Mouse (Mus musculus): ENCODE results near the gene Zbtb41.
A peak's percentile ranks its signal among the peaks of the same experiment; 100 is the strongest.

Gene Zbtb41

DNA sequence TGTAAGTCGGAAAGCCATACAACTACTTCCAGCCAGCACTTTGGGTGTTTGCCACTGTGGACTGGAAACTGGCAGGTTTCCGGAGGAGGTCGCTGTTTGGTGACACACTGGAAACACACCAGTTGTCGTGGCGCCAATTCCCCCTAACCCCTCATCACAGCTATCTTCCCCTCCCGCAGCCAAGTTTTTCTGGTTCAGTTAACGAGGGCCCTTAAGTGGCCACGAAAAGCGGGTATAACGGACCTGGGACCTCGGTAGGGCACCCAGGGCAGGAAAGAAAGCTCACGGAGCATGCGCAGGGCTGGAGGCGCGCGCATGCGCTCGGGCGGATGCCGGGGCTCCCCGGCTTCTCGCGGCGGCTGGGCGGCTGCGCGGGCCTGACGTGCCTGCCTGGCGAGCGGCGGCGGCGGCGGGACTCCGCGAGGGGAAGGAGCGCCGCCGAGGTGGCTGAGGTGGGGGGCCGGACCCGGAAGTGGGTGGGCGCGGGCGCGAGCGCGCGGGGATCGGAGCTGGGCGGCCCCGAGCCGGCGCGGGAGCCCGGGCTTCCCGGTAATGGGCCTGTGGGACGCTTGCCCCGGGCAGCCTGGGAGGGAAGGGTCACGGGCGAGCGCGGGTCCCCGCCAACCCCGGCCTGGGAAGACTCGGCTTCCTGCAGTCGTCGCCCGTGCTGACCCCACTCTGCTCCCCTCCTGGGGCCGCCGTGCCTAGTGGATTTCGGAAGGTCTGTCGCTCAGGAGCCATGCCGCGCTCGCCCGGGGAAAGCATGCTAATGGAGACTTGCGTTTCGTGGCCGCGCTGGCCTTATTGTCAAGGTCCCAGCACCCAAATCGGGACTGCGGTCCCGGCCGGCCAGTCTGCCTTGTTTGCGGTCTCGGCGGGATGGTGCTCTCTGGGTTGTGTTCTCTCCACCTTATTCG, at the start of gene Zbtb41:
Zbtb41 (plus strand) TSS at position 414 of the 917 bp plus-strand sequence.
- no peaks in the 10 kb centered on the region; the same call in 1 of the 2 replicates for H3K27me3 ChIP-seq (ENCODE audit: insufficient read depth, low read length)
- no peaks in the 10 kb centered on the region for H3K9me3 ChIP-seq (ENCODE audit: low read length)
- peaks cover 47% of the 10 kb centered on the region for H3K4me1 ChIP-seq (replicated peaks; ENCODE audit: low read depth, low read length)
- TF ChIP-seq NANOG (IDR thresholded peaks at IDR 0.05; ENCODE audit: borderline replicate concordance, low read length) (no peak), POU5F1 (IDR thresholded peaks at IDR 0.05; ENCODE audit: borderline replicate concordance, low read length) (no peak), CTCF (conservative IDR thresholded peaks at IDR 0.05; ENCODE audit: low read length) (peak; percentile 34)
- peaks cover 28% of the 10 kb centered on the region for H3K36me3 ChIP-seq (ENCODE audit: insufficient read depth, low read length)
- H3K4me3 ChIP-seq (replicated peaks; ENCODE audit: low read length): peak within 1 kb of the TSS; percentile 94

- Histone ChIP-seq H3K4me1 (replicated peaks; ENCODE audit: low read depth, low read length) (peaks cover 14% of the 10 kb centered on the region), H3K9me3 (ENCODE audit: low read length) (no peaks in the 10 kb centered on the region), H3K36me3 (ENCODE audit: insufficient read depth, low read length) (no peaks in the 10 kb centered on the region), H3K27me3 (ENCODE audit: insufficient read depth, low read length) (no peaks in the 10 kb centered on the region), H3K4me3 (replicated peaks; ENCODE audit: low read length) (no peak overlapping the region)
- TF ChIP-seq NANOG (IDR thresholded peaks at IDR 0.05; ENCODE audit: borderline replicate concordance, low read length) (no peak), CTCF (conservative IDR thresholded peaks at IDR 0.05; ENCODE audit: low read length) (no peak), POU5F1 (IDR thresholded peaks at IDR 0.05; ENCODE audit: borderline replicate concordance, low read length) (no peak)
These were observed 46.2 kb upstream of the Zbtb41 start for GRCm38 (mm10) chr1:139375900-139376299.

DNA sequence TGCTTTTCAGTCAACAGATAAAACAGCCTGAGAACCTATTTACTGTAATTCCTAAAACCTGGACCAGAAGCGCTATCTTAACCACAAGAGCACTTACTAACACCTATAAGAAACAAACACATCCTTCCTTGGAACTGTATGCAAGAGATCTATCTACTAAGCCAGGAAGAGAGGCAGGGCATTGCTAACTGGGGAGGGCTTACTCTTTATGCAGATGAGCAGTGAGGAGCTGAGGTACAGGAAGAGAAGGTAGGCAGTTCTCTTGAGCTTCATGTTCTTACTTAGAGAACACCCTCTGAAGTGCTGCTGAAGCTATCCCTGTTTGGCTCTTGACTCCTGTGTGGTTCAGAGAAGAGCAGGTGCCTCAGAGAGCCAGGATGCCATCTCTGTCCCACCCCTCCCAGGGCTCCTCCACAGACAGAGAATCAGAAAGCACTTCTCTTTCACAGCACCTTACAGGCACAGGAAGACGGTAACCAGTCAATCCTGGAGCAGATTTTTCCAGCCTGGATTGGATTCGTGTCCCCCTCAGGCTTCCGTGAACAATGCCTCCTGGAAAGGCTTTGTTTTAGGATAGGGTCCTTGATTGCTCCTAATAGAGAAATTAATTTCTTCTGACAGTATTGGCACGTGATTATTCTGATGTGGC, 45.3 kb upstream of the Zbtb41 start, which contains the start of gene Crb1:
Crb1 (minus strand) TSS at position 463 of the 649 bp plus-strand sequence.
- no peaks in the 10 kb centered on the region for H3K9me3 ChIP-seq (ENCODE audit: low read length)
- peaks cover 14% of the 10 kb centered on the region for H3K4me1 ChIP-seq (replicated peaks; ENCODE audit: low read depth, low read length)
- no peaks in the 10 kb centered on the region for H3K27me3 ChIP-seq (ENCODE audit: insufficient read depth, low read length)
- TF ChIP-seq CTCF (conservative IDR thresholded peaks at IDR 0.05; ENCODE audit: low read length): no peak
- H3K36me3 ChIP-seq (ENCODE audit: insufficient read depth, low read length): no peaks in the 10 kb centered on the region
- H3K4me3 ChIP-seq (replicated peaks; ENCODE audit: low read length): no peak within 1 kb of the TSS

DNA sequence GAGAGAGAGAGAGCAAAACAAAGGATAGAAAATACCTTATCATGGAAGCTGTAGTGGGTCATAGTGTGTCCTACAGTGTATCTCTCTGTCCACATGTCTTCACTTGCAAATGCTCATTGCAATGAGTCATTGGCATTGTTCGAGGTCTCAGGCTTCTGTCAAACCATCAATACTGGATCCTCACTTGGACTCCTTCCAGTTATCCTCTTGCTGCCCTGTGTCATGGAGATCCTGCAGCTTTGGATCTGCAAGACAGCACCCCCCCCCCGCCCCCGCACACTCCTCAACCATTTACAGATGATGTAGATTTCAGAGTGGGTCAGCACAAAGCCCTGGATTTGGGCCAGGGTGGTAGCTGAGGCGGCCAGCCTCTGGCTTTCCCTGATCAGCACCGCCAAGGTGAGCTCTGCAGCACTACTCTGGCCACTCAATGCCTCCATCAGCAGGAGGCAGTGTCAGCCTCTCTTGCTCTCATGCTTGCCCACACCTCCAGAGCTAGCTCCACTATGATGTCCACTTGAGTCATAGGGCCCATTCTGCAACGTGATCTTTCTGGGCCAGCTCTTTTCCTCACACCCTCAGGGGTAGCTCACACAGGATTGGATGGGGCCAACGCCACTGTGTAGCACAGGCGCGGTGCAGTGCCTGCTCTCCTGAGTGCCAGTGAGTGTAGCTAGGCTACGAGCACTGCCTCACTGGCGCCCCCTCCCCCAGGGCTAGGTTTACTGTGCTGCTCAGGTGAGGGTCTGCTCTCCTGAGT, 43.0 kb upstream of the Zbtb41 start:
- Histone ChIP-seq H3K4me1 (replicated peaks; ENCODE audit: low read depth, low read length) (peaks cover 14% of the 10 kb centered on the region), H3K36me3 (ENCODE audit: insufficient read depth, low read length) (no peaks in the 10 kb centered on the region), H3K9me3 (ENCODE audit: low read length) (no peaks in the 10 kb centered on the region), H3K4me3 (replicated peaks; ENCODE audit: low read length) (peak overlapping the region; percentile 56), H3K27me3 (ENCODE audit: insufficient read depth, low read length) (no peaks in the 10 kb centered on the region)
- no peak for TF ChIP-seq POU5F1 (IDR thresholded peaks at IDR 0.05; ENCODE audit: borderline replicate concordance, low read length)
- 0 out of 2 replicates have a peak, but pooled peaks have one; percentile 8 for TF ChIP-seq CTCF (conservative IDR thresholded peaks at IDR 0.05; ENCODE audit: low read length)

DNA sequence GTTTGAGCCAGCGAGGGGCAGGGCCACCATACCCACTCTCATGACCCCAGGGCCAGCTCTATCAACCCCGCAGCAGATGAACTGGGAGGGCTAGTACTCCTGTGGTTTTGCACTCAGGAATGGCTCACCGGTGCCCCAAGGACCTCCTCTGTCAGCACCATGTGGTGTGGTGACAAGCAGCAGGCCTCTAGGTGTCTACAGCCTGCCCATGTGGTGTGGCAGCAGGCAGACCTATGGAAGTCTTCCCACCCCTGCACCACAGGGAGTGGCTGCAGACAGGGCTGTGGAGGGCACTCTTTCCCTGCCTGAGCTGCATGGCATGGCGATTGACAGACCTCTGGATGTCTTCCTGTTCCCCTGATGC, 42.5 kb upstream of the Zbtb41 start:
- peaks cover 14% of the 10 kb centered on the region for H3K4me1 ChIP-seq (replicated peaks; ENCODE audit: low read depth, low read length)
- H3K36me3 ChIP-seq (ENCODE audit: insufficient read depth, low read length): no peaks in the 10 kb centered on the region
- no peaks in the 10 kb centered on the region for H3K27me3 ChIP-seq (ENCODE audit: insufficient read depth, low read length)
- H3K9me3 ChIP-seq (ENCODE audit: low read length): no peaks in the 10 kb centered on the region
- H3K4me3 ChIP-seq (replicated peaks; ENCODE audit: low read length): peak overlapping the region; percentile 56
- no peak for TF ChIP-seq NANOG (IDR thresholded peaks at IDR 0.05; ENCODE audit: borderline replicate concordance, low read length)
- no peak for TF ChIP-seq POU5F1 (IDR thresholded peaks at IDR 0.05; ENCODE audit: borderline replicate concordance, low read length)
- no peak for TF ChIP-seq CTCF (conservative IDR thresholded peaks at IDR 0.05; ENCODE audit: low read length)

DNA sequence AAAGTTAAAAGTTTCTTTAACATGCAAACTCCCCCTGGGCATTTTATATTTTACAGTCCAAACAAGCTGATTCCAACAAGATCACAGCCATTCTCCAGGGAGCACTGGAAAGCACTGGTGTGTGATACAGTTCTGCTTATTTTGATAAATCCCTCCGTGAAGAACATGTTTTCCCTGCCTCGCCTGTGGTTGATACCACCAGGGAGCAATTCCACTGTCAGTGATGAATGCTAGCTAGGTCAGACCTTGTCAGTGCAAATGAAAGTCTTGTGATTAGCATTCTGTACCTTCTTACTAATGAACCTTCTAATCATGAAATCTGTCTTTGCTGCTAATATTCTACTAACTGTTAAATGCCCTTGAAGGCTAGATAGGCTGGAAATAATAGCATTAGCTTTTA, 30.3 kb upstream of the Zbtb41 start:
- H3K9me3 ChIP-seq (ENCODE audit: low read length): no peaks in the 10 kb centered on the region
- H3K4me3 ChIP-seq (replicated peaks; ENCODE audit: low read length): no peak overlapping the region
- TF ChIP-seq POU5F1 (IDR thresholded peaks at IDR 0.05; ENCODE audit: borderline replicate concordance, low read length) (no peak), NANOG (IDR thresholded peaks at IDR 0.05; ENCODE audit: borderline replicate concordance, low read length) (no peak), CTCF (conservative IDR thresholded peaks at IDR 0.05; ENCODE audit: low read length) (no peak)
- peaks cover 4% of the 10 kb centered on the region; the same call in 1 of the 2 replicates for H3K4me1 ChIP-seq (replicated peaks; ENCODE audit: low read depth, low read length)
- no peaks in the 10 kb centered on the region; the same call in 1 of the 2 replicates for H3K27me3 ChIP-seq (ENCODE audit: insufficient read depth, low read length)
- H3K36me3 ChIP-seq (ENCODE audit: insufficient read depth, low read length): no peaks in the 10 kb centered on the region

GRCm38 (mm10) chr1:139396589-139396988, 25.5 kb upstream of the Zbtb41 start:
- TF ChIP-seq CTCF (conservative IDR thresholded peaks at IDR 0.05; ENCODE audit: low read length) (no peak), POU5F1 (IDR thresholded peaks at IDR 0.05; ENCODE audit: borderline replicate concordance, low read length) (no peak), NANOG (IDR thresholded peaks at IDR 0.05; ENCODE audit: borderline replicate concordance, low read length) (no peak)
- H3K27me3 ChIP-seq (ENCODE audit: insufficient read depth, low read length): no peaks in the 10 kb centered on the region; the same call in 1 of the 2 replicates
- H3K4me1 ChIP-seq (replicated peaks; ENCODE audit: low read depth, low read length): peaks cover 2% of the 10 kb centered on the region; the same call in 1 of the 2 replicates
- no peaks in the 10 kb centered on the region for H3K36me3 ChIP-seq (ENCODE audit: insufficient read depth, low read length)
- H3K4me3 ChIP-seq (replicated peaks; ENCODE audit: low read length): no peak overlapping the region
- no peaks in the 10 kb centered on the region for H3K9me3 ChIP-seq (ENCODE audit: low read length)

GRCm38 (mm10) chr1:139405766-139406165, 16.3 kb upstream of the Zbtb41 start:
- no peak overlapping the region for H3K4me3 ChIP-seq (replicated peaks; ENCODE audit: low read length)
- H3K36me3 ChIP-seq (ENCODE audit: insufficient read depth, low read length): no peaks in the 10 kb centered on the region
- no peaks in the 10 kb centered on the region; the same call in 1 of the 2 replicates for H3K4me1 ChIP-seq (replicated peaks; ENCODE audit: low read depth, low read length)
- no peaks in the 10 kb centered on the region for H3K27me3 ChIP-seq (ENCODE audit: insufficient read depth, low read length)
- no peak for TF ChIP-seq POU5F1 (IDR thresholded peaks at IDR 0.05; ENCODE audit: borderline replicate concordance, low read length)
- TF ChIP-seq NANOG (IDR thresholded peaks at IDR 0.05; ENCODE audit: borderline replicate concordance, low read length): no peak
- TF ChIP-seq CTCF (conservative IDR thresholded peaks at IDR 0.05; ENCODE audit: low read length): no peak
- peaks cover 22% of the 10 kb centered on the region for H3K9me3 ChIP-seq (ENCODE audit: low read length)
